Mouse (Mus musculus): ENCODE measurements around the gene Dnah1.
A peak's percentile ranks its signal among the peaks of the same experiment; 100 is the strongest.

Gene Dnah1

GRCm38 (mm10) chr14:31233996-31234591 lies 89.6 kb downstream of the Dnah1 start:
- DNase-seq (ENCODE audit: low read depth): peak; percentile 84

DNA sequence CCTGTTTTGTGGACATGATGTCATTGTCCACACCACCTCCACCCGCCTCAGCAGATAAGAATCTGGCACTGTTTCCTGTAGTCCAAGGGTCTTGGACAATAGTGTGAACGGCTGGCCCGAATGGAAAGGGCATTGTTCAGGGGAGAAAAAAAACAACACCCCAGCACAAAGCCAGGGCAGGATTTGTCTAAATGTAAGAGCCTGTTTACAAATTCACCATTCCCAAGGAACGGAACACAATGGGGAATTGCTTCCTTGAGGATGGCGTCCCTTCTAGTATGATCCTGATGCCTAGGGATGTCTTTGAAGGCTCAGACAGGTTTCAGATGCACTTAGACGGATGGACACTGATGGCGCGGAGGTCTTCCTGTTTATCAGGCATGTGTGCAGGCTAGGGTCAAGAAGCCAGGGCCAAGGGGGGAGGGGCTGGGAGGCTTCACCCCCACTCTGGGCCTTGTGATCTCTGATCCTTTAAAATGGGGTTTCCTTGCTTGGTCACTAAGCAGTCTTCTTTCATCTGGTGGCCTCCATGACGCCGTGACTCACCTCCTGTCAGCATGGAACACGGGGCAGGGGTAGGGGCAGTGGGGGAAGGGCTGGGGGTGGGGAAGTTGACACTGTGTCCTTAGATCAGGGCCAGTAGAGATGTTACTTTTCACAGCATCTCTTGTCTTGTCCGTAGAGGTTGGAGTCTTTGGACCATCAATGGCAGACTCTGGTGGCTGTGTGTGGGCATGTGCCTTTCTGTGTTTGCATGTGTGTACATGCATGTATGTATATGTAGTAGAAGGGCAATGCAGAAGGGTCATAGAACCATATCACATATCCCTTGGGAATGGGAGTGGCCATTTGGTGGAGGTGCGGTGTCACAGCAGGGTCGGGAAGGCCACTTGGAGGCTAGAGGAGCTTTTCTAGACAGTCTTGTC lies 90.4 kb downstream of the Dnah1 start:
- no peak for DNase-seq (ENCODE audit: low read depth)

- no peak for DNase-seq (ENCODE audit: low read depth)
These were observed 91.2 kb downstream of the Dnah1 start for GRCm38 (mm10) chr14:31232404-31233069.

DNA sequence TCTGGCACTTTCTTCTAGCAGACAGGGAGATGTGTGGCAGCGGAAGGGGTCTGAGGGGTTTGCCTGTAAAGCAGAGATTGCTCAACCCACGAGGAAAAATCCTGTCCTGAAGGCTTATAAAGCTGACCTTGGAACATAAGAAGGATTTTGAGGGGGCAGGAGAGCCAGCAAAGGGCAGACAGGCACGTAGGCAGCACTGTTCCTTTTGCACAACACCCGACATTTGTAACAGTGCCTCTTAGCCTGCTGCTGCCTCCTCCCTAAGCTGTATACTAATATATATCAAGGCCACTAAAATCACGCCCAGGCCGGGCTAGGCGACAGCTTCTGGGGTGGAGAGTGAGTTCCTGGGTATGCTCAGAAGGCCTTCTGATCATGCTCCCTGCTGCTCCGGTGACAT lies 93.3 kb downstream of the Dnah1 start:
- DNase-seq (ENCODE audit: low read depth): no peak

DNA sequence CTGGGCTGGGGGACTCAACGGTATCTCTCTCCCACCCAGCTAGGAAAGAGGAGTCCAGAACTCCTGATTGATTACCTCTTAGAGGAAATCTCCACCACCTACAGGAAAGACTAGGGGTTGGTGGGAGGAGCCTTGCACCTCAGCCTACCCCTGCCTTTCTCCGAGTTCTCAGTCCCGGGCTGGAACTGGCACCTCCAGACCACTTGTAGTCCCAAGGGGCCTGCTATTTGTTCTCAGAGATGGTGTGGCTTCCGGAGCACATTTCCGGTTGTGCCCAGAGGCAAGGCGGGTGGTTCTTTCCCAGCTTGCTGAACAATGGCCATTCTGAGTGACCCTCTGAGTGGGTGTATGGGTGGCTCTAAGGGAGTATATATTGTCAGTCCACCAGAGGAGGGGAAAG lies 95.5 kb downstream of the Dnah1 start:
- DNase-seq (ENCODE audit: low read depth): peak; percentile 25

DNA sequence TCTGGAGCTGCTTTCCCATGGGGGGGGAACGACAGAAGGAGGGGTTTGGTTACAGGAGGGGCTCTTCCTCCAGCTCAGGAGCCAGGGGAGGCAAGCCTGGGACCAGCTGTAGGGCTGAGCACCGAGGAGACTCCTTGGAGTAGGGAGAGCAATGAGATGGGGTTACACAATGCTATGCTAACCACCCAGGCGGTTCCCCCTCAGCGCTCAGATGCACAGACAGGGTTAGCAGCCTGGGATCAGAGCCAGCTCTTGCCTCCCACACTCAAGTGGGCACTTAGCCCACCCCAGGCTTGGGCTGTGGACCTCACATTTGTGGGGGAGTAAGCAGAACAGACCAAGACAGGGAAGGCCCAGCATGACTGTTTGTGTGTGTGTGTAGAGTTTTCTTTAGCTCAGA lies 96.7 kb downstream of the Dnah1 start:
- no peak for DNase-seq (ENCODE audit: low read depth)

GRCm38 (mm10) chr14:31217666-31218065 lies 106.0 kb downstream of the Dnah1 start, which contains the start of gene Sema3g:
Sema3g (plus strand) TSS chr14:31217860.
- peak; percentile 46 for DNase-seq (ENCODE audit: low read depth)

DNA sequence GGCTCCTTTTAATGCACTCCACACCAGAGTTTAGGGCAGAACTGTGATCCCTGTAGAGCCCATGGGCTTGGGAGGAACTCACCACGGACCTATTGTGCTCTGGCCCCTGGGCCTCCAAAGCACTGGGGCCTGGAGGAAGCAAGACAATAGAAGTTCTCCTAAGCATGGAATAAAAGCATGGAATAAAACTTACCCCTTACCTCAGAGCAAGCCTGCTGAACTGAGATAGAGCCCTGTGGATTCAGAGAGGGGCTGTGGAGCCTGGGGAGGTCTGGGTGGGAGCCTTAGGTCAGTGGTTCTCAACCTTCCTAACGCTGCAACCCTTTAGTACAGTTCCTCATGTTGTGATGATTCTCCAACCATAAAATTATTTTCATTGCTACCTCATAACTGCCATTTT lies 106.8 kb downstream of the Dnah1 start, which contains the start of gene Nisch:
Gene Nisch, minus strand, starts transcription at position 101 of the 400 bp plus-strand sequence.
- no peak for DNase-seq (ENCODE audit: low read depth)

- peak; percentile 89 for DNase-seq (ENCODE audit: low read depth)
These were observed 108.3 kb downstream of the Dnah1 start for GRCm38 (mm10) chr14:31215157-31216002.

GRCm38 (mm10) chr14:31214684-31215083 lies 109.0 kb downstream of the Dnah1 start:
- no peak for DNase-seq (ENCODE audit: low read depth)

DNA sequence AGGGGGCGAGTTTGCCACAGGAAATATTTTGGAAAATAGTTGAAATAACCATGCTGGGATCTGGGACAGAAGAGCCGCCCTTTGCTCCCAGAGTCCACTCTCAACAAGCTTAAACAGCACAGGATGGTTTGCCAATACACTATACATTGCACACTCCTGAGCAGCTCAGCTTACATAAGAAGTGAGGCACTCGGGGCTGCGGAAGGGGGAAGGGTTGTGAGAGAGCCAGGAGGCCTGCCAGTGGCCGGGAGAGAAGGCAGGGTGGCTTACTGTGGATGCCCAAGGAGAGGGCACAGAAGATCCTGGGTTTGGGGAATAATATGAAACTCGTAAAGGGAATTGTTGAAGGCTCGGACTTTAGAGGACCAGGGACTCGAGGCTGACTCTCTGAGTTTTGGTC lies 109.8 kb downstream of the Dnah1 start:
- no peak for DNase-seq (ENCODE audit: low read depth)

DNA sequence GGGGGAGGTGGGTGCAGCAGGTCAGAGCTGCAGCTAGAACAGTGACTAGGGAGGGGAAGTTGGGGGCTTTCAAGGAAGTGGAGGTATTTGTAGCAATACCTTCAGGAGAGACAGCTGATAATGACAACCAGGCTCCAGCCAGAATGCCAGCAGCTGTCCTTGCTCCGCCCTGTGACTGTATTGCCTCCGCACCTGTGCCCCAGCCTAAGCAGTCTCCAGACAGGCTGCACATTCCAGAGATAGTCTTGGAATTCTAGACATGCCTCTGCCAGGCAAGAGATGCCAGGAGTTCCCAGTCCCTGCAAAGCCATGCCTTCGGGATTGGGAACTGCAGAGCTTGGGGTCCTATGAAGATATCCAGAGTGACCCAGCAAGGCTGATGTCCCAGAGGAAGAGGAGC lies 111.2 kb downstream of the Dnah1 start:
- no peak for DNase-seq (ENCODE audit: low read depth)

DNA sequence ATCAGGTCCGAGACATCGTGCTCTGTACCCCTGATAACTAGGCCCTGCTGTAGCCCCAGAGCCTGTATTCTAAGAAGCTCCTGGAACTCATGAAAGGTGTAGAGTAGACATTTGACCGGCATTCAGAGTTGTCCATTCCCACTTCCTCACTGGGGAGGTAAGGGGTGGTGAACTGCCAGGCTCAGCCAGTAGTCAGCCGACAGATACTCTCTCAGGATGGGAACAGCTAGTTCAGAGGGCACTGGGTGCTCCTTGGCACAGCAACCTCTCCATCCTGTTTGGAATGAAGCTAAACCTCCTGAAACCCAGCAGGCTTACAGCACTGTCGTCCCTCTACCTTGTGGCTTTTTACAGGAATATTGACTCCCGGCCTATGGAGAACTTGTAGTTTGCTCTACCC lies 111.8 kb downstream of the Dnah1 start:
- no peak for DNase-seq (ENCODE audit: low read depth)

Data from induced T-regulatory cell, adult 2 months (primary cell).